ENCODE assay signal across 10 mouse cellular contexts in the genomic region with DNA sequence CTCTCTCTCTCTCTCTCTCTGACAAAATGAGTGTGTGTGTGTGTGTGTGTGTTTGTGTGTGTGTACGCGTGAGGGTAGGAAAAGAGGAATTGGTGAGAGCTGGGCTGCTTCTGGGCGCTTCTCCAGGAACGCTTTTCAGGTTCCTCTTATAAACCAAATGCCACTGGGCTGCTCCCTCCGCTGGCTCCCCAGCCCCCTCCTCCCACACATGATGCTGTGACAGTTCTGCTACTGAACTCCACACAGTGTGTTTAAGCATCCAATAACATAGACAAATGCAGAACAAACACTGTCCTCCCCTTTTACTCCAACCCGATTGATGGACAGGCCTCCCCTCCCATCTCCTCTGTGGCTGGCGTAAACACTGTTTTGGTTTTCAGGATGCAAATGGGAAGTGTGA.
DNase-seq lines count a peak whose midpoint lies in the region; ATAC-seq lines count a peak whose summit lies in the region.
"Had no signal": no experiment of that assay in that cellular context is flagged by ENCODE, and none has a peak within 500 bp of the region (broad histone marks: within the 10 kb centered on the region; RNA-seq: fewer than 3 reads in every experiment).

No protein-coding gene starts in this region.

- DNase-seq in embryo, embryonic 9.5 days (ENCODE audit: extremely low spot score), result peak; percentile 7
- no peak for DNase-seq in embryo, embryonic 11 days
- DNase-seq in ZHBTc4 (ENCODE audit: low read depth, low spot score), result peak; percentile 18
- no peak for DNase-seq in hindbrain, embryonic 14.5 days (ENCODE audit: low spot score)
- DNase-seq in left cerebral cortex, postnatal 4 days, result peak; percentile 32
- DNase-seq in thymus, postnatal 14 days, result no peak
- no peak for DNase-seq in gastrocnemius, adult 18-20 months (ENCODE audit: low spot score)
- DNase-seq in cerebellum, adult 11-12 months, result no peak
- DNase-seq: adrenal gland, postnatal 14 days had no signal

- no peaks in the 10 kb centered on the region for H3K9me3 ChIP-seq in hindbrain, embryonic 14.5 days (ENCODE audit: control insufficient read depth, low read length)

- H3K9ac ChIP-seq in hindbrain, embryonic 14.5 days, result no peak overlapping the region

- no peak overlapping the region; the same call in 1 of the 2 replicates for H3K27ac ChIP-seq in hindbrain, embryonic 14.5 days

- WGBS in hindbrain, embryonic 14.5 days, result 17% methylated on average over 7 of the region's 7 CpGs

- H3K4me3 ChIP-seq in hindbrain, embryonic 14.5 days (replicated peaks; ENCODE audit: low read length), result no peak overlapping the region
- H3K4me3 ChIP-seq: myocyte had no signal

- H3K27me3 ChIP-seq in hindbrain, embryonic 14.5 days (ENCODE audit: control insufficient read depth, insufficient read depth, low read length), result no peaks in the 10 kb centered on the region

- ATAC-seq in hindbrain, embryonic 14.5 days (ENCODE audit: low FRiP score), result peak; percentile 48; the same call in 1 of the 2 replicates

- no peak overlapping the region for H3K4me2 ChIP-seq in hindbrain, embryonic 14.5 days (replicated peaks)

- peaks cover 8% of the 10 kb centered on the region; the same call in 1 of the 2 replicates for H3K4me1 ChIP-seq in hindbrain, embryonic 14.5 days (replicated peaks; ENCODE audit: control insufficient read depth, insufficient read depth, low read length)

- no peaks in the 10 kb centered on the region for H3K36me3 ChIP-seq in hindbrain, embryonic 14.5 days (replicated peaks; ENCODE audit: control insufficient read depth, insufficient read depth)

- intact Hi-C loops in left cerebral cortex, postnatal 4 days (cut with DNase I), result no loop called here

Comparison
In these comparisons a context has a peak if more than half of its experiments do, and no peak if none do; other contexts are left out.
1. DNase-seq: peak in embryo, embryonic 9.5 days (single experiment), ZHBTc4 (single experiment) and left cerebral cortex, postnatal 4 days (single experiment); none in embryo, embryonic 11 days (single experiment), hindbrain, embryonic 14.5 days (single experiment), thymus, postnatal 14 days (single experiment), gastrocnemius, adult 18-20 months (single experiment) and cerebellum, adult 11-12 months (single experiment).